Mouse (Mus musculus) hematopoietic stem cell, adult 5-6 weeks (primary cell): ENCODE results near the gene Dlst. TPM values are rescaled to one million over a fixed set of nuclear protein-coding genes. Genes with fewer than 3 reads are reported as not detected.
"Not testable (repeated sequence)": the region's sequence is repeated elsewhere in the genome, so short reads cannot be mapped to it uniquely, and the experiment has no call there.

ENCODE experiments used
- ATAC-seq, 2 experiments: fragments of 125-278 bp in 1 of 2; replicated peaks in 1 of 2; 2 replicates each; pipeline ENCODE4 v1.8.0; 2016 to 2017; ENCODE audit warnings: inconsistent platforms in 2 of 2, mild to moderate bottlenecking in 2 of 2, moderate number of reproducible peaks in 2 of 2, low read depth in 1 of 2, moderate TSS enrichment in 1 of 2; ENCODE audit not compliant: low FRiP score in 2 of 2, poor library complexity in 2 of 2, severe bottlenecking in 2 of 2, insufficient read depth in 1 of 2, low TSS enrichment in 1 of 2
- total RNA-seq: library from RNA; stranded (forward); fragments of 172-1452, 232-1000 nt; gene quantifications from 2 replicates; pipeline ENCODE4 v1.2.3, GENCODE M21; 2017

Dlst gene
- total RNA-seq, 1 experiment from 2014 or later, result 161 TPM

- no peak for ATAC-seq
These were observed 30.5 kb downstream of the Dlst start for GRCm38 (mm10) chr12:85141096-85141495.

GRCm38 (mm10) chr12:85142803-85143202 is 32.2 kb downstream of the Dlst start:
- ATAC-seq, result peak; percentile 73 to 80

GRCm38 (mm10) chr12:85144276-85144675 is 33.6 kb downstream of the Dlst start:
- ATAC-seq, result not testable (repeated sequence)

DNA sequence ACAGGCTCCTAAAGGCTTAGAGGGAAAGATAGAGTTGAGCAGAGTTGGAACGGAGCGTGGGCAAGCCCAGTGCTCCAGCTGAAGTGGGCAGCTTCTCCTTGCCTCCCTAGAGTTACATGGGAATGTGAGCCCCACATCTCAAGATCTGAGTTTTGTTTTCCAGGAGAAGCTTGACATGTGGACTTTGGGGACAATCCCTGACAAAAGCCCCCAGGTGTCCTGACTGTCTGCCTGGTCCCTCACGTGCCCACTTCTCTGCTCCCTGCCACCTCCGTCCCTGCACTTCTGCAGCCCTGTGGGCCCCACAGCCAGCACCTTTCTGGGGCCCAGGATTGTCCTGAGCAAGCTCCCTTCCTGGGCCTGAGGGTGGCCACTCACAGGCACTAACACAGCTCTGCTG is 34.2 kb downstream of the Dlst start:
- ATAC-seq, result no peak

GRCm38 (mm10) chr12:85145630-85146029 is 35.0 kb downstream of the Dlst start:
- ATAC-seq, result no peak

DNA sequence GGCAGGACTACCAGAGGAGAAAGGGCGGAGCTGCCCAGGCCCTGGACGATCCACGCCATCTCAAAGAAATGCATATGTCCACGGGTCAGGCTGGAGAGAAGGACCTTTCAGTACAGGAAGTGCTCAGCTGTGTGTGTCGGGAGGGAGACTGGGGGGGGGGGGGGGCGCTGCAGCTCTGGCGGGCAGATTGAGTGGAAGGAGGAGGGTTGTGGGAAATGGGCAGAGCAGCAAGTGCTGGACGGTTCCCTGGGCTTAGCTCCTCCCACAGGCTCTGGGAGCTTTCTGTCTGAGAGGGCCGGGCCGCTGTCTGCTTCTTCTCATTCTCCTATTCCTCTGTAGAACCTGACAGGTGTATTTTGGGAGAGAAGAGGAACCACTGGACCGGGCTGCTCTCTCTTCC is 35.7 kb downstream of the Dlst start:
- peak in 1 of 2 experiments; percentile 46; a peak in 2 of 4 replicates for ATAC-seq

DNA sequence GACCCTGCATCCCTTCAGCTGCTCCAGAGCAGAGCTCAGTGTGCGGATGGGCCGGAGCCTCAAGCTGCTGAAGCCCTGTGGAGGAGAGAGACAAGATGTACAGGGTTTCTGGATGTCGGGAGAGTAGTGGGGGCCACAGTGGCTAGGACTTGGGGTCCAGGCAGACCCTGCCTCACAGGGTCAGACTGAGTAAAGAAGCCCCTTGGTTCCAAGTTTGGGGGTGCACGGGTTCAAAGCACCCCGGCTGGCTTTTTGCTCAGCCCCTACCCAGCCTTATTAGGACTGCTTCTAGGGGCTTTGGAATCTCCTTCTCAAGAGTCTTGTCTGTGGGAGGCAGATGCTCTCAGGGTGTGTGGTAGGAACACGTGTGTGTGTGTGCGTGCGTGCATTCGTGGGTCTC is 36.2 kb downstream of the Dlst start:
- ATAC-seq, result no peak

DNA sequence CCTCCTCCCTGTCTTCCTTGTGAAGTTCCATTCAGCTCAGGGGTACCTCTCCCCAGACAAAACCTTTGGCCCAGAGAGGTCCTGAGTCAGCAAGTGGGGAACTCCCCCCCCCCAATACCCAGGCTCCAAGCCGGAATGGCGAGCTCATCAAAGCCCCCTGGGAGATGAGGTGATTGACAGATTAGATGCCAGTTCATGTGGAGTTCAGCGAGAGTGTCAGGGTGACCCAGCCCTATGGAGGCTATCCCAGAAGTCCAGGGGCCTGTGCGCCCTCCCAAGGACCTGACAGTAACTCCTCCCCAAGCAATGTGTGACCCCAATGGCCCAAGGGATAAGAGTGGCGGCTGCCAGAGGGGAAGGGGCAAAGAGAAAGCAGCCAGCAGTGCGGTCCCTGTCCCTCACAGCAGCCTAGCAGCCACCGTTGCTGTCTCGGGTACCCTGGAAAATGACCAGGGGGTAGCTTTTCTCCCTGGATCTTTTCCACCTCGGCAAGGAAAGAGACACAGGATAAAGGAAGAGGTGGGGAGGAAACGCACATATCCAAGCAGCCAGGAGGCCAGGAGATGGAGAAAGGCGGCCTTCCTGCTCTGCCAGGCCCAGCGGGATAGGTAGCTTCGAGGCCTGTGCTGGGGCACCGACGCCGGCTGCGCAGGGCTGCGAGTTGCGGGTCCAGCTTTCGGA is 39.8 kb downstream of the Dlst start:
- ATAC-seq, result no peak; a peak in 1 of 4 replicates

- ATAC-seq, result peak; percentile 58 to 65
These were observed 40.6 kb downstream of the Dlst start, which contains the start of gene Rps6kl1 for GRCm38 (mm10) chr12:85151002-85151774. Rps6kl1 (minus strand) TSS chr12:85151264.

GRCm38 (mm10) chr12:85153011-85153410 is 42.4 kb downstream of the Dlst start:
- ATAC-seq, result no peak; a peak in 1 of 4 replicates

GRCm38 (mm10) chr12:85156324-85156723 is 45.7 kb downstream of the Dlst start:
- ATAC-seq, result no peak

DNA sequence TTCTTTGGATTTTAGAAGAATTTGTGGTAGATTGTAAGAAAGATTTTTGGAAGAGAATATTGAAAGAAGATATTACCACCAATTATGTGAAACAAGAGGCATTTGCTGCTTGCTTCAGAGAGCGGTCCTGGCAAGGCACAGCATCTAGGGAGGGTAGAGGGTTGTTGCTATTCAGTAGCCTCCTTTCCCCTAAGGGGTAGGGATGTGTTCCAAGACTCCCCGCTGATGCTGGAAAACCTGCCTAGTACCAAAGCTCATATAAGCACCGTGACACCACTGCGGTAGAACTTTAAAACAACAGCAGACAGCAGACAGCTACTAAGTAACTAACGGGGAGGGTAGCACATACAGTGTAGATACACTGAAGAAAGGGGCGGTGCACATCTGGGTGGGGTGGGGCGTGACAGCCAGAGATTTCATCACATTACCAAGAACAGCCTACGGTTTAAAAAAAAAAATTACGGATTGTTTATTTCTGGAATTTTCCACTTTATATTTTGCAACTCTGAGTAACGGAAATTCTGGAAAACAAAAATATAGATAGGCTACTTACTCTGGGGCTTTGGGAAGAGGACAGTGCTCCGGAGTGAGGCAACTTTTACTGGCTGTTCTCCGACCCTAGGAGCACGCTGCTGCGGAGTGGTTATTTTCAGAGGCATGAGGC is 47.3 kb downstream of the Dlst start:
- no peak for ATAC-seq

DNA sequence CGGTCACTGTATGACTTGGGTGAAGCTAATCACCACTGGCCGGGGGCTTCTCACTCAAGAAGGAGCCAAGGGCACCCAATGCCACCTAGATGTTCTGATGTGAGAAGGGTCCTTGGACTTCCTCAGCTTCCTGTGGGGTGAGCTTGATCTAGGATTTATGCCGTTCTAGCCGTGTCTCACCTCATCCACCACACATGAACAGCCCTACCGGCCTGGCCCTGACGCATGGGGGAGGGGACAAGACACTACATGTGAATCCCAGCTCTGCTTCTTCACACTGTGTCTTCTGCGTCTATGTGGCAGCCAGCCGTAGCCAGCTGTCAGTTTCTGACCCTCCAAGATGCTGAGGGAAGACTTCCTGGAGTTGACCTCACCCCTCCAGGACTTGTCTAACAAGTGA is 48.2 kb downstream of the Dlst start:
- no peak for ATAC-seq

DNA sequence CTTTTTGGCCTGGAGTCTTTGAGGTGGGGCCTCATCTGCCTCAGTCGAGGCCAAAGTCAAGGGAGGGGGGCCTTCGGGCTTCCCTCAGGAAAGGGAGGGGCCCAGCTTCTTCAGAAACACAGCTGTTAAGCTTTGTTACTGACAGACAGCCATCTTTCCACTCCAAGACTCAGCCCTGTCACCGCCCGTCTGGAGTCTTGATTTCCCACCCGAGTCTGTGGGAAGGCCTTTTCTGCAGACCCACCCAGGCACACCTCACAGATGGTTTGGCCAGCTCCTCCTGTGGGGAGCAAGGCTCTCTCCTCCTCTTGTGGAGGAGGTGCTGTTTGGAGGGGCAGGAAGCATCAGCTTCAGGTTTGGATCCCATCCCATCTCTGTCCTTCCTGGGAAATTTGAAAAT is 49.0 kb downstream of the Dlst start:
- no peak for ATAC-seq

GRCm38 (mm10) chr12:85164996-85165395 is 54.4 kb downstream of the Dlst start:
- ATAC-seq, result no peak

DNA sequence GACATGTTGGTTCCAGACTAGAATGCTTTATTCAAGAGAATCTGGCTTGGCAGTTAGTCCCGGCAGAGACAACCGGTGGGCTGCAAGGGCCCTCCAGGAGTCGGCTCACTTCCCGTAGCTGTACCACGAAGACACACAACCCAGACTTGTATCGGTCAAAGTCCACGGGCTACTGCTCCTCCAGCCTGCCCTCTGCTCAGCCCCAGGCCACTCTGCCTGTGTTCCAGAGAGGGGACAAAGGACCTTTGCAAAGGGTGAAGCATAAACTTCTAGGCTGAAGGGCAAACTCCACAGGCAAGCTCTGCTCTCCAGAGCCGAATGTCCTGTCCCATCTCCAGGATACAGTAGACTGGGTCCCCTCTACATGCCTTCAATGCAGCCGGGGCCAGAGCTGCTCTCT is 56.0 kb downstream of the Dlst start:
- no peak for ATAC-seq

DNA sequence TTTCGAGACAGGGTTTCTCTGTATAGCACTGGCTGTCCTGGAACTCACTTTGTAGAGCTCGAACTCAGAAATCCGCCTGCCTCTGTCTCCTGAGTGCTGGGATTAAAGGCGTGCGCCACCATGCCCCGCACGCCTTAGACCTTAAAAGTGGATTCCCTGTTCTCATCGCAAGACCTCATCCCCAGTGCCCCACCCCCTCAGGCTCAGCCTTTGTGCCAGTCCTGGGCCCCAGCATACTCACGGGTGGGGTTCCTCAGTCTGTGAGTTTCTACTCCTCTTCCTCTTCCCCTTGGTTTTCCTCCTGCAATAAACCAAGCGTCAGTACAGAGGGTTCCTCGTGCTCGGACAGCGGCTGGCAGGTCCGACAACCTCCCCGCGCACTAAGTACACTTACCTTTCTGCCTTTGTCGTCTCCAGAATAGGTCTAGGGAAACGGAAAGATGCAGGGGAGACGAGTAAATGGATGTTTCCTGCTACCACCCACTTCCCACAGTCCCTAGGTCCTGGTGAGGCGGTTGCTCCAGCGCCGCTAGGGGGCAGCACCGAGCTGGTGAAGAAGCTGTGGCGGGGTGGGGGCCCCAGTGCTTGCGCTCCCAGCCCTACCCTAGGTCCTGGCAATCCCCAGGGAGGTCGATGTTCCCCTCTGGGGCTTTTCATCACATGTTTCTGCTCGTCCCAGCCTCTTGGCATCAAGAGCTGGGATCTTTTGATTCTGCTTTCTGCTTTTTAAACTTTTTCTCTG is 58.7 kb downstream of the Dlst start:
- ATAC-seq, result peak; percentile 73 to 85; a peak in 3 of 4 replicates

DNA sequence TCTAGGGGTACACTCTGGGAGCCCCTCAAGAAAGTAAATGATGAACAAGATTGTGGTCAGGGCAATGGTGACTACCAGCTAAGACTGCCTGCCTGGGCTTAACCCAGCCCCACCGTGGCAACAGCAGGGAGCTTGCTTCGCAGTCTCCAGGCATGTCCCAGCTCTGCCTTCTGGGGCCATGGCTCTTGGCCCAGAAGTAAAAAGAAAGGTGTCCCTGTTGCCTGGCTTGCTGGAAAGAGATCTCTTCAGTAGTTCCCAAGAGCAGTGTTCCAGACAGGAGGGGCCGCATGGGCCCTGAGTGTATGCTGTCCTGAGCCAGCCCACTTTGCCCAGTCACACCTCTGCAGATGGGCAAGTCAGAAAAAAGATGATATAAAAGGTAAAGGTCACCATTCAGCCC is 59.2 kb downstream of the Dlst start:
- no peak for ATAC-seq
